Mouse (Mus musculus) heart, postnatal 10 days (tissue): ENCODE measurements at regions not wholly inside any gene's neighbourhood (a gene's known extent, or its start where the extent isn't known, plus 50 kb on each side); places are given as distances from the start of the nearest gene placed in this dataset.

Source experiments
- DNase-seq, 2 experiments: peaks; one replicate each; pipeline ENCODE4 v3.0.0; 2021
- intact Hi-C: fragments of 180-260 bp; cut with DNase I; formaldehyde crosslinking; loops from one replicate; pipeline ENCODE4 v1.15.1; 2025

GRCm38 (mm10) chr9:83059083-83059482 is 83.8 kb upstream of the Phip start:
- intact Hi-C loops: no loop called here
- DNase-seq: no peak

GRCm38 (mm10) chr9:83056208-83056607 is 80.9 kb upstream of the Phip start:
- no peak for DNase-seq
- intact Hi-C loops: no loop called here

GRCm38 (mm10) chr9:83051666-83052065 is 76.3 kb upstream of the Phip start:
- no peak for DNase-seq

GRCm38 (mm10) chr9:83047567-83048238 is 72.4 kb upstream of the Phip start:
- DNase-seq: no peak
- intact Hi-C loops: no loop called here

More at GRCm38 (mm10) chr9:83051666-83052065, 76.3 kb upstream of the Phip start:
- intact Hi-C loops: no loop called here

GRCm38 (mm10) chr9:83046035-83046434 is 70.7 kb upstream of the Phip start:
- intact Hi-C loops: no loop called here
- DNase-seq: no peak

- DNase-seq: no peak
- intact Hi-C loops: no loop called here
Observed at GRCm38 (mm10) chr9:83043790-83044189, 68.5 kb upstream of the Phip start.

- intact Hi-C loops: no loop called here
Observed at GRCm38 (mm10) chr9:83041345-83041744, 66.0 kb upstream of the Phip start.

GRCm38 (mm10) chr9:83040686-83041085 is 65.4 kb upstream of the Phip start:
- intact Hi-C loops: no loop called here
- DNase-seq: no peak

More at GRCm38 (mm10) chr9:83041345-83041744, 66.0 kb upstream of the Phip start:
- no peak for DNase-seq

GRCm38 (mm10) chr9:83037261-83038119 is 62.2 kb upstream of the Phip start:
- intact Hi-C loops: no loop called here

More at GRCm38 (mm10) chr9:83037261-83038119, 62.2 kb upstream of the Phip start:
- DNase-seq: peak in 1 of 2 experiments; percentile 11
